Mouse (Mus musculus): ENCODE data around the gene Exph5.
A peak's percentile ranks its signal among the peaks of the same experiment; 100 is the strongest.

Exph5 gene

GRCm38 (mm10) chr9:53301269-53301720, at the start of gene Exph5:
Gene Exph5, plus strand, starts transcription at chr9:53301670.
- DNase-seq = peak; percentile 56 to 57

GRCm38 (mm10) chr9:53254368-53254767, 47.1 kb upstream of the Exph5 start:
- peak; percentile 53 to 84 for DNase-seq

GRCm38 (mm10) chr9:53256690-53257305, 44.7 kb upstream of the Exph5 start:
- DNase-seq = no peak

GRCm38 (mm10) chr9:53257772-53258171, 43.7 kb upstream of the Exph5 start:
- no peak for DNase-seq

GRCm38 (mm10) chr9:53258199-53258598, 43.3 kb upstream of the Exph5 start:
- no peak for DNase-seq

GRCm38 (mm10) chr9:53264387-53264786, 37.1 kb upstream of the Exph5 start:
- DNase-seq = peak in 1 of 2 experiments; percentile 29

GRCm38 (mm10) chr9:53265589-53265988, 35.9 kb upstream of the Exph5 start:
- DNase-seq = no peak

- DNase-seq = no peak
Measured at GRCm38 (mm10) chr9:53268036-53268435, 33.4 kb upstream of the Exph5 start.

- DNase-seq = peak in 1 of 2 experiments; percentile 32
Measured at GRCm38 (mm10) chr9:53268731-53269465, 32.6 kb upstream of the Exph5 start.

GRCm38 (mm10) chr9:53269466-53269755, 32.1 kb upstream of the Exph5 start:
- no peak for DNase-seq

GRCm38 (mm10) chr9:53271281-53272022, 30.0 kb upstream of the Exph5 start:
- no peak for DNase-seq

- no peak for DNase-seq
Measured at GRCm38 (mm10) chr9:53272207-53272606, 29.3 kb upstream of the Exph5 start.

- no peak for DNase-seq
Measured at GRCm38 (mm10) chr9:53272714-53273113, 28.8 kb upstream of the Exph5 start.

- no peak for DNase-seq
Measured at GRCm38 (mm10) chr9:53276381-53276780, 25.1 kb upstream of the Exph5 start.

- DNase-seq = no peak
Measured at GRCm38 (mm10) chr9:53278997-53279396, 22.5 kb upstream of the Exph5 start.

- DNase-seq = no peak
Measured at GRCm38 (mm10) chr9:53286793-53287192, 14.7 kb upstream of the Exph5 start.

- DNase-seq = no peak
Measured at GRCm38 (mm10) chr9:53290006-53290405, 11.5 kb upstream of the Exph5 start.

GRCm38 (mm10) chr9:53292833-53293232, 8.6 kb upstream of the Exph5 start:
- DNase-seq = no peak

- DNase-seq = peak; percentile 5 to 28
Measured at GRCm38 (mm10) chr9:53301801-53302311, 386 bp downstream of the Exph5 start.

GRCm38 (mm10) chr9:53302415-53302814, 945 bp downstream of the Exph5 start:
- no peak for DNase-seq

- DNase-seq = no peak
Measured at GRCm38 (mm10) chr9:53307904-53308303, 6.4 kb downstream of the Exph5 start.

GRCm38 (mm10) chr9:53312981-53313380, 11.5 kb downstream of the Exph5 start:
- no peak for DNase-seq

GRCm38 (mm10) chr9:53320894-53321650, 19.6 kb downstream of the Exph5 start:
- DNase-seq = no peak
